Mouse (Mus musculus): ENCODE data around the gene Rap2b. TPM values are rescaled to one million over a fixed set of nuclear protein-coding genes. Genes with fewer than 3 reads are reported as not detected.

Gene Rap2b
- polyA plus RNA-seq (2016; fragmentation: Nextera tagmentation; extraction: Ambion mirVana) = 12.2 and 12.9 TPM in 2 replicates

DNA sequence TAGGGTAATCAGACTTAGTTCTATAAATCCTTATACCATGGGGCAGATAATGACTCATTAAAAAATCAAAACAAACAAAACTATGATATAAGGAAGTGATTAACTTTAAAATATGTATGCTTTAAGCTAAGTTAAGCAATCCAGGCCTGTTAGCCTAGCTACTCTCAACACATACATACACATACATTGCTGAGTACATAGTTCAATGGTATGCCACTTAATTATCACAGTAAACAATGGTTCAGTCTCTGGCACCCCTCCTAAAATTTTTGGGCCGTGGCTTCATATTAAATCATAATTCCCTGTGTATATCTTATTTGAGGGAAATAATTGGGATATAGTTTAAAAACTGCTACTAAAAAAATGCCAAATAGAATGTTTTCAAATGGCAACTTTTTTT, at the start of gene Rap2b:
TSS of gene Rap2b (plus strand) at position 301 of the 400 bp plus-strand sequence.
- Histone ChIP-seq H3K36me3 (no peaks in the 10 kb centered on the region), H3K9ac (replicated peaks) (no peak within 1 kb of the TSS), H3K9me3 (no peaks in the 10 kb centered on the region), H3K4me3 (replicated peaks) (no peak within 1 kb of the TSS), H3K27ac (no peak within 1 kb of the TSS), H3K27me3 (no peaks in the 10 kb centered on the region), H3K4me2 (peak within 1 kb of the TSS; percentile 82; the same call in 1 of the 2 replicates), H3K4me1 (replicated peaks) (peaks cover 4% of the 10 kb centered on the region; the same call in 1 of the 2 replicates)
- 80% methylated on average over 1 of the region's 1 CpGs for WGBS
- no peak for ATAC-seq (ENCODE audit: insufficient number of reproducible peaks, insufficient read depth, low FRiP score, low TSS enrichment, low read depth)

DNA sequence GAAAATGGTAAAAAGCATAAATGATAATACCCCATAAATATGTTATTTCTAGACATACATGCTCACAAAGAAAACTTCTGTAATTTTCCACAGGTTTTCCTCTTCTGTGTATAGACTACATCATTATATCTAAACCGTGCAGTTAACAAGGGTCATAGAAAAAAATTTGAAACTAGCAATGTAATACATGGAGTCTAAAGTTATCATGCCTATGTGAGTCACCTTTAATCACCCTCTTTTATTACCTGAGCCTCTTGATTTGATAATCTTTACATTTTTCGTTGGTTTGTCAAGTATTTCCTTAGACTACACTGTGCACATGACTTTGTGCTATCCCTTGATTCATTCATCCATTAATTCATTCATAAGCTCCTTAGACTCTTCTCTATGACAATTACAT, 46.4 kb upstream of the Rap2b start:
- H3K27me3 ChIP-seq = no peaks in the 10 kb centered on the region
- ATAC-seq (ENCODE audit: insufficient number of reproducible peaks, insufficient read depth, low FRiP score, low TSS enrichment, low read depth) = no peak
- H3K9ac ChIP-seq (replicated peaks) = no peak overlapping the region
- H3K4me2 ChIP-seq = no peak overlapping the region
- H3K4me1 ChIP-seq (replicated peaks) = no peaks in the 10 kb centered on the region; the same call in 1 of the 2 replicates
- no peaks in the 10 kb centered on the region for H3K36me3 ChIP-seq
- no peak overlapping the region for H3K4me3 ChIP-seq (replicated peaks)
- 76% methylated on average over 2 of the region's 2 CpGs for WGBS
- no peaks in the 10 kb centered on the region for H3K9me3 ChIP-seq
- H3K27ac ChIP-seq = no peak overlapping the region

DNA sequence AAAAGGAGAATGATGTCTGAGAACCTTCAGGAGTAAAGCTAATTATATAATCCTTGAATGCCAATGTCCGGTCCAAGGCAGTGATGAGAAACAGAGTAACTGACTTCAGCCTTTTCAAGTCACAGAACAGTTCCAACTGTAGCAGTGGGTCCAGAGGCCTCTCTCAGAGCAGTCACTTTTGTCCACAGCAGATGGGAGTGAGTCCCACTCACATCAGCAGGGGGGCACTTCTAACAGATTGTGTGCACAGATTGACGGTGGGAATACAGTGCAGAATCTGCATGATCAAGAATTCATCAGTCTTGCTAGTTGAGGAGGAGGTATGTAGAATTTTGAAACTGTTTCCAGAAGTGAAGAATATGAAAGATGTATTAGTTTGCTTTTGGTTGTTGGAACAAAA, 41.4 kb upstream of the Rap2b start:
- no peak overlapping the region for H3K27ac ChIP-seq
- no peaks in the 10 kb centered on the region for H3K36me3 ChIP-seq
- H3K9ac ChIP-seq (replicated peaks) = no peak overlapping the region
- ATAC-seq (ENCODE audit: insufficient number of reproducible peaks, insufficient read depth, low FRiP score, low TSS enrichment, low read depth) = no peak
- no peaks in the 10 kb centered on the region for H3K9me3 ChIP-seq
- no peaks in the 10 kb centered on the region for H3K27me3 ChIP-seq
- H3K4me1 ChIP-seq (replicated peaks) = no peaks in the 10 kb centered on the region; the same call in 1 of the 2 replicates
- 65% methylated on average over 2 of the region's 2 CpGs for WGBS
- no peak overlapping the region for H3K4me3 ChIP-seq (replicated peaks)
- H3K4me2 ChIP-seq = no peak overlapping the region

DNA sequence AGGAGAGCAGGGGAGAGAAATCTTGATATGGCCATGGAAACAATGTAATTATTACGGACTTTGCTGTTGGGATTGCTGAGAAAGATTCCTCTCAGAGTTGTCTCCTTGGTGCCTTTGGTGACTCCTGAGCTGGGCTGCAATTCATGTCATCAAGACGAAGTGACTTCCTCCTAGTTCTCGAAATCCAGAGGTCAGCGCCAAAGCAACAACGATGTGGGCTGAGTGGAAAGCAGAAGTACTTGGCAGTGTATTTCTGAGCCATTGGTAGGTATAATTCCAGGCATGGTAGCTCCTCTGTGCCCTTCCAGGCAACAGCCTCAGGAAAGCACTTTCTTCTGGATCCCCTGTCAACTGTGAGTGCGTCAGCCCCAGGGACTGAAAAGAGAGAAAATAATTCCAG, 39.8 kb upstream of the Rap2b start:
- ATAC-seq (ENCODE audit: insufficient number of reproducible peaks, insufficient read depth, low FRiP score, low TSS enrichment, low read depth) = no peak
- Histone ChIP-seq H3K36me3 (no peaks in the 10 kb centered on the region), H3K9ac (replicated peaks) (no peak overlapping the region), H3K27ac (no peak overlapping the region), H3K4me1 (replicated peaks) (no peaks in the 10 kb centered on the region), H3K9me3 (no peaks in the 10 kb centered on the region), H3K4me3 (replicated peaks) (no peak overlapping the region), H3K27me3 (no peaks in the 10 kb centered on the region), H3K4me2 (no peak overlapping the region)
- 79% methylated on average over 6 of the region's 6 CpGs for WGBS

DNA sequence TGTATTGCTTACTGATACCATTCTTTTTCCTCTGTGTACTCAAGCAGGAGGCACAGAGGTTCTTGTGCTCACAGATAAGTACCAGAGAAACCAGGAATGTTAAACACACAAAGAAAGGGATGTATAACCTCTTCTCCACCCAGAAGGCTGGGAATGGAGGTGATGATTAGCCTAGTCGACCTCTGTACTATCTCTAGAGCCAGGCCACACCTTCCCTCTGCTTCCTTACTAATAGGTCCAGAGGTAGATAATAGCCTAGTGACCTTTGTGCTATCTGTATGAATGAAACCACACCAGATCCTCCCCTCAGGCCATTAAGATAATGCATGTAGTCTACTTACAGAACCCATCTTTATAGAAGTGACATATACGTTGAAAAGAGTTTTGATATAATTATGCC, 25.2 kb upstream of the Rap2b start:
- Histone ChIP-seq H3K9ac (replicated peaks) (no peak overlapping the region), H3K4me3 (replicated peaks) (no peak overlapping the region), H3K36me3 (no peaks in the 10 kb centered on the region), H3K9me3 (no peaks in the 10 kb centered on the region), H3K4me1 (replicated peaks) (no peaks in the 10 kb centered on the region), H3K27me3 (no peaks in the 10 kb centered on the region), H3K4me2 (no peak overlapping the region), H3K27ac (no peak overlapping the region)
- ATAC-seq (ENCODE audit: insufficient number of reproducible peaks, insufficient read depth, low FRiP score, low TSS enrichment, low read depth) = no peak
- 60% methylated on average over 2 of the region's 2 CpGs for WGBS

DNA sequence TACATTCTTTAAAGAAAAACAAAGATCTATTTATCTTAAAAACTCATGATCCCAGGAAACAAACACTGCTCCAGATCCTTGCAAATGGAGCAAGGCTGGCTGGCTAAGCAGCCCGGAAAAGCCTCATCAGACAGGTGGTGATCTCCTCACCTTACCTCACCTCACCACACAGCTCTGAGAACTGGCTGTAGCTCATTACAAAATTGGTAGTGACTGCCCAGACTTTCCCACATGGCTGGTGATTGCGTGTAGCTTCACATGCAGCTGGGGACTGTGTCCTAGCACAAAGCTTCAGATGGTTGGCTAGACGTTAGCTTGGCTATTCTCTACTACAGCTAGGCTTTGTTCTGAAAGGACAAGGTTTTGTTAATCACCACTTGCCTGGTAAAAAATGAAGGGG, 24.2 kb upstream of the Rap2b start:
- WGBS = 72% methylated on average over 3 of the region's 3 CpGs
- no peak overlapping the region for H3K27ac ChIP-seq
- H3K4me1 ChIP-seq (replicated peaks) = no peaks in the 10 kb centered on the region
- ATAC-seq (ENCODE audit: insufficient number of reproducible peaks, insufficient read depth, low FRiP score, low TSS enrichment, low read depth) = no peak
- no peaks in the 10 kb centered on the region for H3K36me3 ChIP-seq
- H3K4me2 ChIP-seq = no peak overlapping the region
- H3K4me3 ChIP-seq (replicated peaks) = no peak overlapping the region
- H3K9ac ChIP-seq (replicated peaks) = no peak overlapping the region
- no peaks in the 10 kb centered on the region for H3K27me3 ChIP-seq
- H3K9me3 ChIP-seq = no peaks in the 10 kb centered on the region

- H3K4me2 ChIP-seq = no peak overlapping the region
- 81% methylated on average over 5 of the region's 5 CpGs for WGBS
- no peaks in the 10 kb centered on the region; the same call in 1 of the 2 replicates for H3K4me1 ChIP-seq (replicated peaks)
- no peaks in the 10 kb centered on the region for H3K36me3 ChIP-seq
- H3K27me3 ChIP-seq = no peaks in the 10 kb centered on the region
- H3K9me3 ChIP-seq = no peaks in the 10 kb centered on the region
- no peak overlapping the region for H3K4me3 ChIP-seq (replicated peaks)
- no peak overlapping the region for H3K27ac ChIP-seq
- H3K9ac ChIP-seq (replicated peaks) = no peak overlapping the region
- no peak for ATAC-seq (ENCODE audit: insufficient number of reproducible peaks, insufficient read depth, low FRiP score, low TSS enrichment, low read depth)
Observed at GRCm38 (mm10) chr3:61340321-61340720, 21.1 kb upstream of the Rap2b start.

- no peak overlapping the region for H3K4me3 ChIP-seq (replicated peaks)
- 88% methylated on average over 7 of the region's 7 CpGs for WGBS
- no peak for ATAC-seq (ENCODE audit: insufficient number of reproducible peaks, insufficient read depth, low FRiP score, low TSS enrichment, low read depth)
- H3K9me3 ChIP-seq = no peaks in the 10 kb centered on the region
- H3K4me2 ChIP-seq = no peak overlapping the region
- no peaks in the 10 kb centered on the region for H3K36me3 ChIP-seq
- no peaks in the 10 kb centered on the region; the same call in 1 of the 2 replicates for H3K4me1 ChIP-seq (replicated peaks)
- H3K27ac ChIP-seq = no peak overlapping the region
- no peaks in the 10 kb centered on the region for H3K27me3 ChIP-seq
- H3K9ac ChIP-seq (replicated peaks) = no peak overlapping the region
Observed at GRCm38 (mm10) chr3:61344031-61344430, 17.4 kb upstream of the Rap2b start.

GRCm38 (mm10) chr3:61345636-61346035, 15.8 kb upstream of the Rap2b start:
- Histone ChIP-seq H3K9ac (replicated peaks) (no peak overlapping the region), H3K9me3 (no peaks in the 10 kb centered on the region), H3K36me3 (no peaks in the 10 kb centered on the region), H3K27ac (no peak overlapping the region), H3K4me3 (replicated peaks) (no peak overlapping the region), H3K4me1 (replicated peaks) (no peaks in the 10 kb centered on the region; the same call in 1 of the 2 replicates), H3K4me2 (no peak overlapping the region), H3K27me3 (no peaks in the 10 kb centered on the region)
- 28% methylated on average over 1 of the region's 1 CpGs for WGBS
- ATAC-seq (ENCODE audit: insufficient number of reproducible peaks, insufficient read depth, low FRiP score, low TSS enrichment, low read depth) = no peak

- Histone ChIP-seq H3K4me1 (replicated peaks) (no peaks in the 10 kb centered on the region; the same call in 1 of the 2 replicates), H3K27ac (no peak overlapping the region), H3K9ac (replicated peaks) (no peak overlapping the region), H3K27me3 (no peaks in the 10 kb centered on the region), H3K9me3 (no peaks in the 10 kb centered on the region), H3K36me3 (no peaks in the 10 kb centered on the region), H3K4me3 (replicated peaks) (no peak overlapping the region), H3K4me2 (no peak overlapping the region)
- 77% methylated on average over 4 of the region's 4 CpGs for WGBS
- no peak for ATAC-seq (ENCODE audit: insufficient number of reproducible peaks, insufficient read depth, low FRiP score, low TSS enrichment, low read depth)
Observed at GRCm38 (mm10) chr3:61348036-61348614, 13.3 kb upstream of the Rap2b start.

GRCm38 (mm10) chr3:61349433-61349832, 12.0 kb upstream of the Rap2b start:
- Histone ChIP-seq H3K27ac (no peak overlapping the region), H3K27me3 (no peaks in the 10 kb centered on the region), H3K36me3 (no peaks in the 10 kb centered on the region), H3K4me1 (replicated peaks) (no peaks in the 10 kb centered on the region), H3K4me3 (replicated peaks) (no peak overlapping the region), H3K9ac (replicated peaks) (no peak overlapping the region), H3K4me2 (no peak overlapping the region), H3K9me3 (no peaks in the 10 kb centered on the region)
- no peak for ATAC-seq (ENCODE audit: insufficient number of reproducible peaks, insufficient read depth, low FRiP score, low TSS enrichment, low read depth)
- WGBS = 65% methylated on average over 1 of the region's 1 CpGs

- 73% methylated on average over 1 of the region's 1 CpGs for WGBS
- Histone ChIP-seq H3K4me3 (replicated peaks) (no peak overlapping the region), H3K27me3 (no peaks in the 10 kb centered on the region), H3K4me1 (replicated peaks) (peaks cover 4% of the 10 kb centered on the region; the same call in 1 of the 2 replicates), H3K9me3 (no peaks in the 10 kb centered on the region), H3K9ac (replicated peaks) (no peak overlapping the region), H3K27ac (no peak overlapping the region), H3K4me2 (no peak overlapping the region), H3K36me3 (no peaks in the 10 kb centered on the region)
- no peak for ATAC-seq (ENCODE audit: insufficient number of reproducible peaks, insufficient read depth, low FRiP score, low TSS enrichment, low read depth)
Observed at GRCm38 (mm10) chr3:61355464-61355863, 6.0 kb upstream of the Rap2b start.
